Mouse (Mus musculus) adrenal gland, postnatal 0 days (tissue): Measurements from ENCODE around the gene Smg1. TPM values are rescaled to one million over a fixed set of nuclear protein-coding genes. Genes with fewer than 3 reads are reported as not detected.

Experiments
- polyA plus RNA-seq: library from polyadenylated mRNA; unstranded; fragments of >200 nt; fragmentation: Nextera tagmentation; extraction: Ambion mirVana; gene quantifications from 2 replicates; pipeline ENCODE4 v1.2.1, GENCODE M21; 2015

The Smg1 gene
- polyA plus RNA-seq: 6.6 and 9.8 TPM in 2 replicates

DNA sequence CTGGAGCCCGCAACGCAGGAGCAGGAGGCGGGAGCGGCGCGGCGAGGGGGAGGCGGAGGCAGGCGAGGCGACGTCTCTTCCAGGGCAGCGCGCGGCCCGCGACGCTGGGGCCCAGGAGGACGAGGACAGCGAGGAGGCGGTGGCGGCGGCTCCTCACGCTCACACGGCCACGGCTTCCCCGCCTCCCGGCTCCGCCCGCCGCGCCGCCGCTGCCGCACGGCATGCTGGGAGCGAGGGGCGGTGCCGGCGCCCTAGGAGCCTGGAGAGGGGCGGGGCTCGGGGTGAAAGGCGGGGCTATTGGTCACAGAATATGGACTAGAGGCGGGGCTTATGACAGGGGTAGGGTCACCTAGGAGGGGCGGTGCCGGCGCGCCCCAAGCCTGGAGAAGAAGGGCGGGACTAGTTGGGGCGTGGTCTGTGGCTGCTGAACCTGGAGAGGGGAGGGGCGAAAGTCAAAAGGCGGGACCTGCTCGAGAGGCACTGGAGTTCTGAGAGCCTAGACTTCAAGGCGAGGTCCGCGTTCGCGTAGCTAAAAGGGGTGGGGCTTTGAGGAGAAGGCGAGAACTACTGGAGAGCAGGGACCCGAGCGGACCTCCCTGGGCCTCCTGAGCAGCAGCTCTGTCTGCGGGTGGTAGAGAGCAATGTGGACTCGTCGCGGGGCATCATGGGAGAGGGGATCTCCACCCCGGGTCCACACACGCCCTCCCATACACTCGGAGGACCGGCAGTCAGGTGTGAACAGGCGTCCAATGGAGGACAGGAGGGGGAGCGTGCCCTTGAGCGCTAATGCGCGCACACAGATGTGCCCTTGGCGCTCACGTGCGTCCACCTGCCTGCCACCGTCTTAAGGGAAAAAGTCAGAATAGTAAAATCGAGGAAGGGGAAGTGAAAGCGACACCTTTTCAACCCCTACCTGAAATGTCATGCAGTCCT is at the start of gene Smg1:
TSS of gene Smg1 (minus strand) at position 218 of the 933 bp plus-strand sequence.

DNA sequence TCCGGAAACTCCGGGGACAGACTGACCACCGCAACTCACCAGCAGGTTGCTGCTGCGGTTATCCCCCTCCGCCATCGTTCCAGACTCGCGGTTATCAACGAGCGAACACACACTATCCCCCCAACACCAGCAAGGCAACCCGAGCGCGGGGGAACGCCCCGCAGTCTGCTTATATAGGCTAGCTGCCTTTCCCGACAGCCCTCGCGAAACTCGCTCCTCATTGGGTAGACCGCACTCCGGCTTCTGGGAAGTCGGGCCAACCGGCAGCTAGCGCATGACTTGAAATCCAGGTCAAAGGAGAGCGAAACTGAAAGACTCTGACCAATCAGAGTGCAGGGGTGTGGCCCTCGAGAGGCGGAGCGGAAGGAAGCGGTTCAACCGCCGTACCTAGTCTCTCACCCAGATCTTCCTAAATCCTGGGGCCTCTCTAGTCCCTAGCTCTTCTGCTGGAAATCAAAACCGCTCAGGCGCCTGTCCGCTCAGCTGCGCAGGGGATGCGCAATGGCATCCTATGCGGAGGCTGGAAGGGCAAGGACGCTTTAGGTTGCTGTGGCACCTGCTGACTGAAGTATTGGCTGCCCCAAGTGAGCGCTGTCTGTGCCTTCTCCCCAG is 113.9 kb downstream of the Smg1 start, which contains the start of gene Arl6ip1:
TSS of gene Arl6ip1 (minus strand) at position 233 of the 612 bp plus-strand sequence.

GRCm38 (mm10) chr7:118115877-118116568 is 127.4 kb downstream of the Smg1 start, which contains the start of gene Rps15a:
Gene Rps15a (minus strand): TSS chr7:118116188.

Other genes with a start within 250 kb of the Smg1 start
- 817 and 1,174 TPM in 2 replicates for gene Rps15a, start 127.5 kb downstream of the Smg1 start, polyA plus RNA-seq
- 312 and 418 TPM in 2 replicates for gene Arl6ip1, start 114.0 kb downstream of the Smg1 start, polyA plus RNA-seq
- gene Syt17, start 204.6 kb upstream of the Smg1 start, polyA plus RNA-seq: 21.1 and 30.7 TPM in 2 replicates
- 3.8 and 3.9 TPM in 2 replicates for gene Itpripl2, start 248.3 kb upstream of the Smg1 start, polyA plus RNA-seq